Mouse (Mus musculus) ES-Bruce4 (cell line): ENCODE measurements around the gene Lrguk. TPM values are rescaled to one million over a fixed set of nuclear protein-coding genes. Genes with fewer than 3 reads are reported as not detected.

ENCODE experiments used
- H3K27ac ChIP-seq: 2 replicates; pipeline ENCODE4 v1.5.1; 2012; ENCODE audit warnings: low read length, inconsistent platforms; ENCODE audit not compliant: insufficient read depth
- H3K27me3 ChIP-seq: 2 replicates; pipeline ENCODE4 v1.6.1; 2012; ENCODE audit warnings: mild to moderate bottlenecking, low read length, inconsistent platforms; ENCODE audit not compliant: control insufficient read depth, poor library complexity, insufficient read depth, severe bottlenecking
- H3K36me3 ChIP-seq: 2 replicates; pipeline ENCODE4 v1.6.1; 2012; ENCODE audit warnings: inconsistent platforms, mild to moderate bottlenecking, low read length, moderate library complexity; ENCODE audit not compliant: control insufficient read depth, poor library complexity, insufficient read depth, severe bottlenecking
- H3K4me1 ChIP-seq: one replicate; pipeline ENCODE4 v1.8.1; 2011; ENCODE audit warnings: low read length; ENCODE audit not compliant: control insufficient read depth, insufficient read depth
- H3K4me3 ChIP-seq: 2 replicates; pipeline ENCODE4 v1.5.1; 2011; ENCODE audit warnings: low read depth, mild to moderate bottlenecking, low read length
- H3K9ac ChIP-seq: 2 replicates; pipeline ENCODE4 v1.6.1; 2012; ENCODE audit warnings: low read depth, mild to moderate bottlenecking, inconsistent platforms; ENCODE audit not compliant: poor library complexity, severe bottlenecking
- H3K9me3 ChIP-seq: replicated peaks from 2 replicates; pipeline ENCODE4 v1.6.1; 2012; ENCODE audit warnings: mild to moderate bottlenecking, low read length, inconsistent platforms; ENCODE audit not compliant: control insufficient read depth, poor library complexity, insufficient read depth, severe bottlenecking
- CTCF ChIP-seq: IDR thresholded peaks from one replicate; pipeline ENCODE4 v1.8.1; 2011; ENCODE audit warnings: low read depth, low read length
- EP300 ChIP-seq: IDR thresholded peaks from 2 replicates; pipeline ENCODE4 v1.6.1; 2011; ENCODE audit warnings: low read depth, low read length; ENCODE audit not compliant: insufficient read depth
- POLR2A ChIP-seq: IDR thresholded peaks from one replicate; pipeline ENCODE4 v1.8.1; 2011; ENCODE audit warnings: low read length; ENCODE audit not compliant: insufficient read depth
- polyA plus RNA-seq: library from polyadenylated mRNA; stranded (reverse); fragments of >200 nt; gene quantifications from 2 replicates; pipeline ENCODE4 v1.2.4, GENCODE M21; 2011; ENCODE audit warnings: low read depth; ENCODE audit not compliant: missing spikeins, insufficient read depth, insufficient read length

Lrguk gene
- polyA plus RNA-seq, 1 experiment: 1.5 TPM

DNA sequence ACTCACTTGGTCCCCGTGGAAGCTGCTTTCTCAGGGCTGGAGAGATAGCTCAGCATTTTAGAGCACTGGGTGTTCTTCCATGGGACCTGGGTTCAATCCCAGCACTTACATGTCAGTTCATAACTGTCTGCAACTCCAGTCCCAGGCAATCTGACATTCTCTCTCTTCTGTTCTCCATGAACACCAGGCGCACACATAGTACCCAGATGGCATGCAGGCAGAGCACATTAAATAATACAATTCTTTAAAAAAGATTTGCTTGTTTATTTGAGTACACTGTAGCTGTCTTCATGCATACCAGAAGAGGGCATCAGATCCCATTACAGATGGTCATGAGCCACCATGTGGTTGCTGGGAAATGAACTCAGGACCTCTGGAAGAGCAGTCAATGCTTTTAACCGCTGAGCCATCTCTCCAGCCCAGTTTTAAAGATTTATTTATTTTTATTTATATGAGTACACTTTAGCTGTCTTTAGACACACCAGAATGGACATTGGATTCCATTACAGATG lies 44.7 kb downstream of the Lrguk start:
- no peak overlapping the region for H3K9ac ChIP-seq
- TF ChIP-seq CTCF (no peak), POLR2A (no peak), EP300 (no peak)

GRCm38 (mm10) chr6:34075520-34075919 lies 46.3 kb downstream of the Lrguk start:
- no peaks in the 10 kb centered on the region for H3K4me1 ChIP-seq
- H3K27me3 ChIP-seq: no peaks in the 10 kb centered on the region
- H3K9me3 ChIP-seq: no peaks in the 10 kb centered on the region
- TF ChIP-seq CTCF (no peak), EP300 (no peak), POLR2A (no peak)
- no peak overlapping the region for H3K4me3 ChIP-seq
- no peaks in the 10 kb centered on the region for H3K36me3 ChIP-seq
- H3K9ac ChIP-seq: no peak overlapping the region
- H3K27ac ChIP-seq: no peak overlapping the region

More for the DNA sequence above, 44.7 kb downstream of the Lrguk start:
- Histone ChIP-seq H3K36me3 (no peaks in the 10 kb centered on the region), H3K4me3 (no peak overlapping the region), H3K27me3 (no peaks in the 10 kb centered on the region), H3K4me1 (no peaks in the 10 kb centered on the region), H3K27ac (no peak overlapping the region), H3K9me3 (no peaks in the 10 kb centered on the region)

DNA sequence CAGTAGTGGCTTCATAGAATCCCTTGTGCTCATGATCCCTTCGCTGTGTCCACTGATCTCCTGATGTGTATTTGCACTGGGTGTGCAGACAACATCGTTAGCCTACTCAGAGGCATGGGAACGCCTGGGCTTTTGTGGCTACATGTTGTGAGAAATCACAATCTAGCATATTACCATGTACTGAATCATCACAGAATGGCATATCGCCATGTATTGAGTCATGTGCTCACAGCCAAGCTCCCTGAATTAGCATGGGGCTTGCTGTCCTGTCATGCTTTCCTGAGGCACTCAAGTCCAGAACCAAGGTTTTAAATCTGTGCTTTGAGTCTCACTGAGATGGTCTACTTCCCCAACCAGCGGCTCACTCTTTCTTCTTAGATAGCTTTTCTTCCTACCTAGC lies 54.2 kb downstream of the Lrguk start:
- H3K36me3 ChIP-seq: no peaks in the 10 kb centered on the region
- no peaks in the 10 kb centered on the region for H3K9me3 ChIP-seq
- no peak overlapping the region for H3K4me3 ChIP-seq
- no peak overlapping the region for H3K27ac ChIP-seq
- no peaks in the 10 kb centered on the region for H3K27me3 ChIP-seq
- no peak for TF ChIP-seq POLR2A
- TF ChIP-seq CTCF: no peak
- no peak for TF ChIP-seq EP300
- H3K9ac ChIP-seq: no peak overlapping the region
- H3K4me1 ChIP-seq: no peaks in the 10 kb centered on the region

DNA sequence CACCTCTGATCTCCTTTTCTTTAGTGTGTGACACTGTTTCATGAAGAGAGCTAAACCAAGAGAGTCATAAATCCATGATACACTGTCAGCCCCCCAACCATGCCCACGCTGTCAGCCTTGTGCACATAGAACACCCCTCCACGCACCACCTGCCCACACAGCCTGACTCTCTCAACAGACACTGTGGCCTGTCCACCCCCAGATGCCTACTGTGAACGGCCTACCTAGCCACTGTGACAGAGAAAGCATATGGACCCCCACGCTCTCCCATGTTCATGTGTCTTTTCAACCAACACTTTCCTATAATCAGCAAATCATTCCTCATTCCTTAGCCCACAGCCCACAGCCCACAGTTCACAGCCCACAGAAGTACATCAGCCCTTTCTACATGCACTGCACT lies 58.5 kb downstream of the Lrguk start:
- Histone ChIP-seq H3K9me3 (no peaks in the 10 kb centered on the region), H3K27ac (no peak overlapping the region), H3K9ac (no peak overlapping the region), H3K4me1 (no peaks in the 10 kb centered on the region), H3K4me3 (no peak overlapping the region), H3K36me3 (no peaks in the 10 kb centered on the region), H3K27me3 (no peaks in the 10 kb centered on the region)
- TF ChIP-seq CTCF (no peak), POLR2A (no peak), EP300 (no peak)

DNA sequence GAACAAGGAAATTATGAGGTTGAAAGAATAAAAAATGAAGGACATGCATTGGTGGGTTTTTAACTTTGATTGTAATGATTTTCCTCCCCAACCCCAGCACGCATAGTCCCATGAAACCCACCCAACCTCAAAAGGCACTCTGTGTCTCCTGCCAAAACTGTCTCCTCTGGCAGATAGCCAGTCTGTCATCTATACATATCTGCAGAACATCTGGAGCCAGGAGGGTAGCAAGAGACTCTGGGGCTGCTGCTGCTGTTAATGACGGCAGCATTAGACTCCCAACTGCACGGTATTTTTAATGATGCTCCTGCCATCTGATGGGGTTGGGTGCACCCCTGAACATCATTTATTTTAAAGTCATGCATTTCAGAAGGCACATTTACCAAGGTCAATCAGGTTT lies 59.7 kb downstream of the Lrguk start:
- H3K27me3 ChIP-seq: no peaks in the 10 kb centered on the region

GRCm38 (mm10) chr6:34091537-34091936 lies 62.3 kb downstream of the Lrguk start:
- no peak for TF ChIP-seq CTCF
- no peak for TF ChIP-seq POLR2A
- TF ChIP-seq EP300: no peak
- Histone ChIP-seq H3K4me3 (no peak overlapping the region), H3K9me3 (no peaks in the 10 kb centered on the region)

More for the DNA sequence above, 59.7 kb downstream of the Lrguk start:
- no peaks in the 10 kb centered on the region for H3K9me3 ChIP-seq
- no peak overlapping the region for H3K27ac ChIP-seq
- no peak for TF ChIP-seq POLR2A
- no peak for TF ChIP-seq EP300
- TF ChIP-seq CTCF: no peak
- no peaks in the 10 kb centered on the region for H3K36me3 ChIP-seq
- no peak overlapping the region for H3K9ac ChIP-seq
- H3K4me1 ChIP-seq: no peaks in the 10 kb centered on the region
- no peak overlapping the region for H3K4me3 ChIP-seq

More at GRCm38 (mm10) chr6:34091537-34091936, 62.3 kb downstream of the Lrguk start:
- Histone ChIP-seq H3K36me3 (no peaks in the 10 kb centered on the region), H3K4me1 (no peaks in the 10 kb centered on the region), H3K27me3 (no peaks in the 10 kb centered on the region), H3K27ac (no peak overlapping the region), H3K9ac (no peak overlapping the region)
